In the genomic region with DNA sequence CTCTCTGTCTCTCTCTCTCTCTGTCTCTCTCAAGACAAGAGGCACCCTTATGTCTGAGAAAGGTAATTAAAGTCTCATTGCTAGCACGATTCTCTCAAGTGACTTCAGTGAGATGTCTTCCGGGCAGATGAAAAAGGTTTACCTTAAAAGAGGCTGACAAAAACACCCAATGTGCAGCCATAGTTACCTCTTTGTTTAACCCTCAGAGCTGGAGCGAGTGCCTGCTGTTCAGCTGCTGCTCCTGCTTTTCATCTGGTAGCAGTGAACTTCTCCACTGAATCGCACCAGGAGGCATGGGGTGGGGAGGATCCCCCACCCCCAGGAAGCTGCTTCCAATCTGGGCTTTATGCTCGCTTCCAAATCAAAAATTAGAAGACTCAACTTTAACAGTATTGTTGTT, we compare ENCODE assay signal across 14 mouse cellular contexts.
A peak's percentile ranks its signal among the peaks of the same experiment; 100 is the strongest.
DNase-seq lines count a peak whose midpoint lies in the region; ATAC-seq lines count a peak whose summit lies in the region.
"Had no signal": no experiment of that assay in that cellular context is flagged by ENCODE, and none has a peak within 500 bp of the region (broad histone marks: within the 10 kb centered on the region; RNA-seq: fewer than 3 reads in every experiment).

No protein-coding gene starts in this region.

- 17% methylated on average over 5 of the region's 5 CpGs for WGBS in embryonic facial prominence, embryonic 11.5 days
- 8% methylated on average over 5 of the region's 5 CpGs for WGBS in hindbrain, embryonic 13.5 days
- WGBS in midbrain, embryonic 15.5 days, result 10% methylated on average over 5 of the region's 5 CpGs
- 62% methylated on average over 5 of the region's 5 CpGs for WGBS in heart, embryonic 10.5 days

- no peaks in the 10 kb centered on the region for H3K9me3 ChIP-seq in embryonic facial prominence, embryonic 11.5 days (replicated peaks; ENCODE audit: control insufficient read depth, low read length)
- H3K9me3 ChIP-seq in hindbrain, embryonic 13.5 days, result no peaks in the 10 kb centered on the region
- no peaks in the 10 kb centered on the region for H3K9me3 ChIP-seq in midbrain, embryonic 15.5 days
- no peaks in the 10 kb centered on the region for H3K9me3 ChIP-seq in heart, embryonic 10.5 days
- H3K9me3 ChIP-seq: liver, embryonic 15.5 days; stomach, embryonic 15.5 days had no signal

- no peak overlapping the region for H3K9ac ChIP-seq in embryonic facial prominence, embryonic 11.5 days (replicated peaks; ENCODE audit: low read length)
- 0 out of 2 replicates have a peak overlapping the region, but pooled peaks have one; percentile 29 for H3K9ac ChIP-seq in hindbrain, embryonic 13.5 days
- H3K9ac ChIP-seq in midbrain, embryonic 15.5 days, result no peak overlapping the region
- H3K9ac ChIP-seq: liver, embryonic 15.5 days; stomach, embryonic 15.5 days had no signal

- H3K4me3 ChIP-seq in embryonic facial prominence, embryonic 11.5 days (ENCODE audit: low read depth, low read length), result no peak overlapping the region
- H3K4me3 ChIP-seq in hindbrain, embryonic 13.5 days, result no peak overlapping the region
- no peak overlapping the region for H3K4me3 ChIP-seq in midbrain, embryonic 15.5 days
- no peak overlapping the region for H3K4me3 ChIP-seq in heart, embryonic 10.5 days
- H3K4me3 ChIP-seq: liver, embryonic 15.5 days; stomach, embryonic 15.5 days had no signal

- peak; percentile 8 for DNase-seq in R1 (ENCODE audit: low read depth, low spot score)
- DNase-seq in embryonic facial prominence, embryonic 11.5 days (ENCODE audit: low spot score), result peak; percentile 32
- DNase-seq in kidney, adult 8-10 months, result no peak
- DNase-seq in heart, embryonic 10.5 days (ENCODE audit: low spot score), result no peak
- no peak for DNase-seq in right cerebral cortex, postnatal 36 days (ENCODE audit: low spot score in 2 of 2)
- DNase-seq: adrenal gland, postnatal 14 days; heart, adult 18-20 months; kidney, postnatal 10 days; right cerebral cortex, postnatal 4 days had no signal

- no peak for ATAC-seq in embryonic facial prominence, embryonic 11.5 days (replicated peaks; ENCODE audit: insufficient number of reproducible peaks, low FRiP score, low TSS enrichment, low read depth)
- ATAC-seq in hindbrain, embryonic 13.5 days (ENCODE audit: low FRiP score), result peak; percentile 59
- 0 out of 2 replicates have a peak, but pooled peaks have one; percentile 27 for ATAC-seq in midbrain, embryonic 15.5 days (replicated peaks)

- H3K4me1 ChIP-seq in embryonic facial prominence, embryonic 11.5 days (ENCODE audit: control insufficient read depth, insufficient read depth, low read length), result no peaks in the 10 kb centered on the region
- H3K4me1 ChIP-seq in hindbrain, embryonic 13.5 days (replicated peaks), result peaks cover 20% of the 10 kb centered on the region
- H3K4me1 ChIP-seq in midbrain, embryonic 15.5 days, result peaks cover 17% of the 10 kb centered on the region
- no peaks in the 10 kb centered on the region for H3K4me1 ChIP-seq in heart, embryonic 10.5 days
- H3K4me1 ChIP-seq: liver, embryonic 15.5 days; stomach, embryonic 15.5 days had no signal

- no peak overlapping the region for H3K4me2 ChIP-seq in embryonic facial prominence, embryonic 11.5 days (ENCODE audit: low read depth, low read length)
- peak overlapping the region; percentile 13; the same call in 1 of the 2 replicates for H3K4me2 ChIP-seq in hindbrain, embryonic 13.5 days
- H3K4me2 ChIP-seq in midbrain, embryonic 15.5 days, result 0 out of 2 replicates have a peak overlapping the region, but pooled peaks have one; percentile 8
- H3K4me2 ChIP-seq: liver, embryonic 15.5 days; stomach, embryonic 15.5 days had no signal

- H3K36me3 ChIP-seq in embryonic facial prominence, embryonic 11.5 days (replicated peaks; ENCODE audit: control insufficient read depth, insufficient read depth, low read depth, low read length), result no peaks in the 10 kb centered on the region
- no peaks in the 10 kb centered on the region for H3K36me3 ChIP-seq in hindbrain, embryonic 13.5 days
- no peaks in the 10 kb centered on the region for H3K36me3 ChIP-seq in midbrain, embryonic 15.5 days (replicated peaks)
- H3K36me3 ChIP-seq in heart, embryonic 10.5 days, result no peaks in the 10 kb centered on the region
- H3K36me3 ChIP-seq: liver, embryonic 15.5 days; stomach, embryonic 15.5 days had no signal

- no peak overlapping the region for H3K27ac ChIP-seq in embryonic facial prominence, embryonic 11.5 days (replicated peaks; ENCODE audit: low read depth, low read length)
- peak overlapping the region; percentile 83 for H3K27ac ChIP-seq in hindbrain, embryonic 13.5 days
- H3K27ac ChIP-seq in midbrain, embryonic 15.5 days, result peak overlapping the region; percentile 70
- no peak overlapping the region for H3K27ac ChIP-seq in heart, embryonic 10.5 days
- H3K27ac ChIP-seq: liver, embryonic 15.5 days; stomach, embryonic 15.5 days had no signal

- H3K27me3 ChIP-seq in embryonic facial prominence, embryonic 11.5 days (ENCODE audit: control insufficient read depth, insufficient read depth, low read length), result no peaks in the 10 kb centered on the region
- no peaks in the 10 kb centered on the region for H3K27me3 ChIP-seq in hindbrain, embryonic 13.5 days
- no peaks in the 10 kb centered on the region for H3K27me3 ChIP-seq in midbrain, embryonic 15.5 days (replicated peaks)
- no peaks in the 10 kb centered on the region for H3K27me3 ChIP-seq in heart, embryonic 10.5 days (ENCODE audit: insufficient read depth, poor library complexity, severe bottlenecking)
- H3K27me3 ChIP-seq: CH12.LX; liver, embryonic 15.5 days; stomach, embryonic 15.5 days had no signal

Comparison
In these comparisons a context has a peak if more than half of its experiments do, and no peak if none do; other contexts are left out.
1. DNase-seq: peak in R1 (single experiment) and embryonic facial prominence, embryonic 11.5 days (single experiment); none in kidney, adult 8-10 months (0 of 2), heart, embryonic 10.5 days (single experiment) and right cerebral cortex, postnatal 36 days (0 of 2).
2. H3K27ac ChIP-seq: peak in hindbrain, embryonic 13.5 days (single experiment) and midbrain, embryonic 15.5 days (single experiment); none in embryonic facial prominence, embryonic 11.5 days (single experiment) and heart, embryonic 10.5 days (single experiment).